Mouse (Mus musculus): ENCODE measurements at regions not wholly inside any gene's neighbourhood (a gene's known extent, or its start where the extent isn't known, plus 50 kb on each side); places are given as distances from the start of the nearest gene placed in this dataset.

DNA sequence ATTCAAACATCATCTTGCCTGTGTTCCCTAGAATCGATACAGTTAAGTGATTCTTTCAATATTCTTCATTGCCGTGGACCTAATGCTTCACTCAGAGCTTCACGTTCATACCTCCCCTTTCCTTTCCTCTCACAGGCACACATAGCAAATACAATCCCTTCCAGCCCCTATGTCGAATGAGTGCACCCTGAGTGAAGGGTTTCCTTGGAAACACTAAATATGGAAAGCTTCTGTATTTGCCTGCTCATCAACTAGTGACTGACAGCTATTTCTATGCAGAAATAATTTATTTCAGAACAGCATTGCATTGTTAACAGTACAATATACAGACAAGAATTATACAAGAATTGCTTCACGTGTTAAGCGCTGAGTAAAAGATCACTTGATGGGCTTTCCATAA, 671.4 kb upstream of the Fbxo33 start:
- TF ChIP-seq EP300 (IDR thresholded peaks at IDR 0.05; ENCODE audit: insufficient read depth, low read depth, low read length) = no peak
- no peak for TF ChIP-seq CTCF (IDR thresholded peaks at IDR 0.05)
- TF ChIP-seq POLR2A (IDR thresholded peaks at IDR 0.05; ENCODE audit: insufficient read depth, low read depth, low read length) = no peak

Measured in heart, adult 2 months (tissue).